Mouse (Mus musculus) 3134 (cell line): ENCODE results near the gene Jak1.

Experiments
- DNase-seq: peaks from one replicate; pipeline ENCODE4 v3.0.0-alpha.2; 2011; ENCODE audit warnings: low spot score; ENCODE audit not compliant: insufficient read length; ENCODE audit errors: extremely low read depth

Jak1 gene

GRCm38 (mm10) chr4:101197421-101198170 is 67.5 kb downstream of the Jak1 start:
- DNase-seq: no peak

GRCm38 (mm10) chr4:101196407-101196806 is 68.7 kb downstream of the Jak1 start:
- DNase-seq: peak; percentile 7

- no peak for DNase-seq
These were observed 70.9 kb downstream of the Jak1 start for GRCm38 (mm10) chr4:101194170-101194569.

DNA sequence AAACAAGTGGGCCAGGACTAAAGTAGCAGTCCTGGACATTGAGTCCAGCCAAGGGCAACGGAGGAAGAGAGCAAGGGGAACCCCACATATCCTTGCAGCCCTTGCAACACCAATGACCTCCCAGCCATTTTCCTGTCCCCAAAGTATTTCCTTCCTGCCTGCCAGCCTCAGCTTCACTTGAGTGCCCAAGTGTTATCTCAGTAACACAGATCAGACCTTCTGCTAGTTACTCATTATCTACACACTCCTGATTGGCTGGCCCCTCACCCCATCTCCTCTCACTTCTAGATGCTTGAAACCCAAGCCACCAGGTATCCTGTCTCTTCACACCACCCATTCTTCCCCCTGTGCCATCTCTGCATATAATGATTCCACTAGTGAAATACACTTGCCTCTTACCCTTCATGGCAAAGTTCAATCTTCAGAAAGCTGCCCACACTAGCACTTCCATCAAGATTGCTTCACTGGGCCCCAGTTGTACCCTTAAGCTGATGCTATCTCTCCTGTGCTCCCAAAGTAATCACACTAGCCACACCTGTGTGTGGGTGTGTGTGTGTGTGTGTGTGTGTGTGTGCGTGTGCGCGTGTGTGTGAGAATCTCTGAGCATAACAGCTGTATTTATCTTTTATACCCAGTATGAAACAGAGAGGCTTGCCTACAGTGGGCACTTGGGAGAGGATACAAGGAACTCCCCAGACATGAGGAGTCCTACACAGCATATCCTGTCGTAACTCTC is 72.7 kb downstream of the Jak1 start:
- no peak for DNase-seq

DNA sequence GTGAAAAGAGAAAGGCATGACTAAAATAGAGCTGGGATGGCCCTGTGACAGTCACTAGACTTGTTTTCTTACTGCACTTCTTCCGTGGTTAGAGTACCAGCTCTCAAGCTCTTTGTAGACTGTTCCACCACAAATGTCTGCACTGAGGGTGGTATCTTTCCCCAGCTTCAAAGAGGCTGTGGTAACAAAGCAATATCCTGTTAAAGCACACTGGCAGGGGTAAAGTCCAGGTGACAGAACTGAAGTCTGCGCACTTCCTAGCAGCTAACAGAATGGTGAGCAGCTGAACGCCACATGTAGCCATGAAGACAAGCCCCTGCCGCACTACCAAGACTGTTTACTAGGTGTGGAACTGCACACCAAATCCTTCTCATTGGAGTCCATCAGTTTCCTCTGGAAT is 77.7 kb downstream of the Jak1 start:
- DNase-seq: no peak

GRCm38 (mm10) chr4:101186591-101186990 is 78.5 kb downstream of the Jak1 start:
- DNase-seq: no peak

DNA sequence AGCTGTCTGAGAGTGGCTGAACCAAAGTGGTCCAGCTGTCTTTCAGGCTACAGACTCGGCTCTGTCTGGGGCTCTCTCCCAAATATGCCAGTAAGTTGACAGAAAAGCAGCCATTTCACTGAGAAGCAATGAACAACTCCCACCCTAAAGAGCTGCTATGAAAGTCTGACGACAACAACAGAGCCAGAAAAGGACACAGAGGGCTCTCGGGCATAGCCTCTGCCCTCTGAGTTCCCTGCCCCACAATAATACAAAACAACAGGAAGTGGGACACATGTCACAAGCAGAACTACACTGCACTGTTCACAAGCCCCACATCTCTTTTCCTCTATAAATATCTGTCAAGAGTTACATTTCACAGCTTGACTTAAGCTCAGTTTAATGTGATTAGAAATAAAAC is 79.9 kb downstream of the Jak1 start:
- DNase-seq: no peak

- no peak for DNase-seq
These were observed 82.5 kb downstream of the Jak1 start for GRCm38 (mm10) chr4:101182603-101183011.

DNA sequence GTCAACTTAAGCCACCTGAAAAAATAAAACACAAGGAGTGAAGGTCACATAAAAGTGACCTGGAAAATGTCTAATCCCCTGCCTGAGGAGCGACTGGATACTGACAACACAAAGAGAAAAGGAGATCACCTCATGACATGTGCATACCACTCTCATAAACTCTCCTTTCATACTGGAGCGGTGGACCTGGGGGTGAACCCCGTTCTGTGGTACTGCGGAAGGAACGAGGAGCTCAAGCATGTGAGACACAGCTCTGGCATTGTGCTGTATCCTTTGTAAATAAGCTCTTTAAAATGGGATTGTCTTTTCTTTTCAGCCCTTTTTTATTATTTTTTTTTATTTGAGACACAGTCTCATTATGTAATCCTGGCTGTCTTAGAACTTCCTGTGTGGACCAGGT is 84.4 kb downstream of the Jak1 start:
- no peak for DNase-seq

DNA sequence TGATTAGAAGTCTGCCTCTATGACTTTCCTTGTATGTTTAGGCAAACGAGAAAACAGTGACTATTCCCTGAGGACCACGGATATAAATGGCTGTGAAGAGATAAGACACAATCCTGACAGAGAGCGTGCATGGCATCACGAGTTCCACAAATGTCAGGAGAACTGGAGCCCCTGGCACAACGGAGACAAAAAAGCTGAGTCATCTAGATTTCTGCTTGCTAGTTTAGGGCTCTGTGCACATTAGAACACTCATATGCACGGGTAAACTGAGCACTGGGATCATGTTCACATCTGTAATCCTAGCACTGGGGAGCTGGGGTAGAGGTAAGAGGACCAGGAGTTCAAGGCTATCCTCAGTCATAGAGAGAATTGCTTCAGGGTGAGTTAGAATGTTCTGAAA is 85.2 kb downstream of the Jak1 start:
- DNase-seq: no peak

DNA sequence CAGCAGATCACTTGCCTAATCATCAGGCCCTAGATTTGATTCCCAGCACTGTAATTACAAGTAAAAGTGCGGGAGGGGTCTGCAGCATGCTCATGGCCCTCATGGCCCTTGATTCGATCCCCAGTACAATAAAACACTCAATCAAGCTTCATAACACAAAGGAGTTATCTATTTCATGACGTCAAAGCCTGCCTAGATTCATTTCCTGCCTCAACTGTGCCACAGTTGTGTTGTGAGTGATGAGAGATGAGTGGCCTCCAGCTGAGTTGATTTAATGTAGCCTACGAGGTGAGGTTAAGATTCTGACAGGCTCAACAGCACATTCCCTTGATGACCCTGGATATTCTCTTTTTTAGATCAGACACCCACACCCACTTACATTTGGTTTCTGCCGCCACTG is 86.0 kb downstream of the Jak1 start:
- no peak for DNase-seq

DNA sequence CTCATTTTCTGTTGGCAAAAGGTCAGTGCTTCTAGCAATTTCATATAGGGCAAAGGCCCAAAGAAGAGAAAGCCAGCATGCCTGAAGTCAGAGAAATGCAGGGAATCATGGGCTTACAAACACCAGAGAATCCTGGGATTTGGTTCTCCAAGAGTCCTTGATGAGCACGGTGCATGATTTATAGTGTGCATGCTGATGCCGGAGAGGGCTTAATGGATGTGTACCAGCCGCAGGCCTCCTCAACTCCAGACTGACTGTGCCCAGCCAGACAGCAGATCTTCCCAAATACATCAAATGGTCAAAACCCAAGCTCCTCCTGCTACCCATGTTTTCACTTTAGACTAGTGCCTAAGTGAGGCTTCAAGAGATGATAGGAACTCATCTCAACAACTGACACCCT is 87.3 kb downstream of the Jak1 start:
- no peak for DNase-seq

DNA sequence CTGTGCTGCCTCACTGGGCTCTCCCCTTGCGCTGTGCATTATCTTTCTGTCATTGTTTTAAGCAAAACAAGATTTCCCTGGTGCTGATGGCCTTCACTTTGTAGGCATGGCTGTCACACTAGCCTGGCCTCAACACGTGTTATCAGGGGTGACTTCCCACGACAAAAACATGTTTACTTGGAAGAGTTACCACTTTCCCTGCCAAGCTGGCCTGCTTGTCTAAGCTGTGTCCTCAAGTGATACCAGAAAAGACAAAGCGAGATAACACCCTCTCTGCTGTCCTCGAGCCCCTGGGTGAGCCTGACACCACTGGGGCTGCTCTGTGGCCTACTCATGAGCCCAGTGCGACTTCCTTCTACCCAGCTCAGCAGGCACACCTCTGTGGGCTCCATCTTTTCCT is 89.0 kb downstream of the Jak1 start:
- no peak for DNase-seq

DNA sequence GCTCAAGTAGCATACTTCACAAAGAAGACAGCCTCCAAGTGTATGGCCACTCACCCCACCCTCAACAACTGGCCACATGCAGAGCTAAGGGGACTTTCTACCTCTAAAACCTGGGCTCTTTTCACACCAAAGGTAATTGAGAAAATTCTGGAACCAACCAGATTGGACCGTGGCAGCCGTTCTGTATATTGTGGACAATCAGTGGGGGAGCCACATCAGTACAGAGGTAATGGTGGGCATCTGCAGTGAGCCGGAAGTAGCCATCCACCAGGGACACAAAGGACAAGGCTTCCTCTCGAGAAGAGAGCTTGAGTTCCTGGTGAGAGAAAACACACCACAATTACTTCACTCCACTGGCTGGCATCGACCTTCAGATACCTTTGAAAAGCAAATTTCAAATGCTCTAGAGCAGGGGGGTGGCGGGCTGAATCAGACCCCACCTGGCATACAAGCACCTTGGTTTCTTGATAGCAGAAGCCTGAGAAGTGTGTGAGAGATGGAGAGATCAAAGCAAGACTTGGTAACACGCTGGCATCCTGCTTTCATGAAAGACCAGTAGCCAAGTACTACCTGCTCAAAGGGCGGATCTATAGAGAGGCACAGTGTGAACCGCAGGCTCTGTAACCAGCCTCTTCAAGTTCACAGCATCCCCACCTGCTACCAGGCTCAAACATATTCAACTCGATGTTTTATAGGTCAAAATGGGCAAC is 90.0 kb downstream of the Jak1 start:
- DNase-seq: no peak

GRCm38 (mm10) chr4:101172738-101173137 is 92.3 kb downstream of the Jak1 start:
- no peak for DNase-seq

- DNase-seq: no peak
These were observed 96.8 kb downstream of the Jak1 start for GRCm38 (mm10) chr4:101168189-101168778.

- DNase-seq: no peak
These were observed 97.3 kb downstream of the Jak1 start for GRCm38 (mm10) chr4:101167777-101168176.

- no peak for DNase-seq
These were observed 99.3 kb downstream of the Jak1 start for GRCm38 (mm10) chr4:101165776-101166175.

- no peak for DNase-seq
These were observed 100.4 kb downstream of the Jak1 start for GRCm38 (mm10) chr4:101164673-101165072.

DNA sequence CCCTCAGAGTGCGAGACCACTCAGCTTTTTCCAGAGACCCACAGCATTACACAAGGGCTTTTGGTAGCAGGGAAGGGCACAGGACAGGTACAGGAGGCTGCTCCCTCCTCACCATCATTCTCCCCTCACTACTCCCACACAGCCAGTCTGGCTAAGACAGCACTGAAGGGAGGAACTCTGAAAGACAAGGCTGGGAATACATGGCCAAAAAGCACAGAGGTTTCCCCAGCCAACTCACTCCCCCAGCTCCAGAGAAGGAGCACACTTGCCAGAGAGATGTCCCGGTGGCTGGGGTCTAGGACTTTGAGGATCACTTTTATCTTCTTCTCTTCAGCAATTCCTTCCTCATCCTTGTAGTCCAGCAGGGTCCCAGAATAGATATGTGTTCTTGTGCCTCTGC is 100.9 kb downstream of the Jak1 start:
- no peak for DNase-seq

- no peak for DNase-seq
These were observed 104.3 kb downstream of the Jak1 start for GRCm38 (mm10) chr4:101160821-101161220.
